Mouse (Mus musculus) midbrain, embryonic 14.5 days (tissue): ENCODE results near the gene Vsx1. TPM values are rescaled to one million over a fixed set of nuclear protein-coding genes. Genes with fewer than 3 reads are reported as not detected.

Experiments
- ATAC-seq: fragments of 200-750 bp; cut with Nextera tagmentation; 2 replicates; pipeline ENCODE4 v1.8.0; 2017; ENCODE audit warnings: moderate number of reproducible peaks, moderate library complexity; ENCODE audit not compliant: low FRiP score, low TSS enrichment
- DNase-seq: peaks from one replicate; pipeline ENCODE4 v3.0.0-alpha.2; 2015
- H3K27ac ChIP-seq: fragments of 300-500 bp; sonication (generic); replicated peaks from 2 replicates; pipeline ENCODE4 v1.5.1; 2014; ENCODE audit warnings: mild to moderate bottlenecking, low read depth, low read length, moderate library complexity
- H3K27me3 ChIP-seq: fragments of 300-500 bp; sonication (generic); 2 replicates; pipeline ENCODE4 v1.6.1; 2014; ENCODE audit warnings: low read length, control low read depth, mixed read lengths; ENCODE audit not compliant: control insufficient read depth, insufficient read depth
- H3K36me3 ChIP-seq: fragments of 300-500 bp; sonication (generic); 2 replicates; pipeline ENCODE4 v1.6.1; 2014; ENCODE audit warnings: low read length, control low read depth; ENCODE audit not compliant: control insufficient read depth, insufficient read depth
- H3K4me1 ChIP-seq: fragments of 300-500 bp; sonication (generic); 2 replicates; pipeline ENCODE4 v1.6.1; 2014; ENCODE audit warnings: mild to moderate bottlenecking, antibody characterized with exemption, low read length, control low read depth; ENCODE audit not compliant: control insufficient read depth, insufficient read depth
- H3K4me2 ChIP-seq: fragments of 300-500 bp; sonication (generic); 2 replicates; pipeline ENCODE4 v1.6.1; 2014; ENCODE audit warnings: mild to moderate bottlenecking, low read length, moderate library complexity
- H3K4me3 ChIP-seq: fragments of 300-500 bp; sonication (generic); replicated peaks from 2 replicates; pipeline ENCODE4 v1.5.1; 2014; ENCODE audit warnings: low read depth, low read length
- H3K9ac ChIP-seq: fragments of 300-500 bp; sonication (generic); replicated peaks from 2 replicates; pipeline ENCODE4 v1.6.1; 2014; ENCODE audit warnings: mild to moderate bottlenecking, low read length, moderate library complexity
- H3K9me3 ChIP-seq: fragments of 300-500 bp; sonication (generic); 2 replicates; pipeline ENCODE4 v1.6.1; 2016; ENCODE audit warnings: low read length, control low read depth, mixed read lengths; ENCODE audit not compliant: control insufficient read depth
- WGBS: fragments of 180-500 bp; shearing (Covaris S2); extraction: QIAGEN DNeasy Blood & Tissue Kit; methylation state at CpG from one replicate; pipeline ENCODE4 v1.1.7; 2014; 5-methylcytosine and 5-hydroxymethylcytosine counted together
- polyA plus RNA-seq: library from polyadenylated mRNA; unstranded; fragments of >200 nt; fragmentation: Nextera tagmentation; extraction: Ambion mirVana; gene quantifications from 2 replicates; pipeline ENCODE4 v1.2.1, GENCODE M21; 2014

Gene Vsx1
- polyA plus RNA-seq, 1 experiment from 2014 or later, result not detected

GRCm38 (mm10) chr2:150645225-150645624 lies 43.9 kb downstream of the Vsx1 start:
- WGBS, result 92% methylated on average over 4 of the region's 4 CpGs
- no peaks in the 10 kb centered on the region for H3K27me3 ChIP-seq
- H3K9ac ChIP-seq, result no peak overlapping the region
- H3K27ac ChIP-seq, result peak overlapping the region; percentile 88
- DNase-seq, result no peak
- H3K4me1 ChIP-seq, result peaks cover 11% of the 10 kb centered on the region; the same call in 1 of the 2 replicates
- no peaks in the 10 kb centered on the region for H3K9me3 ChIP-seq
- no peak overlapping the region for H3K4me3 ChIP-seq
- H3K36me3 ChIP-seq, result 0 out of 2 replicates have a peak, but pooled peaks cover 3% of the 10 kb centered on the region
- no peak for ATAC-seq
- H3K4me2 ChIP-seq, result no peak overlapping the region

DNA sequence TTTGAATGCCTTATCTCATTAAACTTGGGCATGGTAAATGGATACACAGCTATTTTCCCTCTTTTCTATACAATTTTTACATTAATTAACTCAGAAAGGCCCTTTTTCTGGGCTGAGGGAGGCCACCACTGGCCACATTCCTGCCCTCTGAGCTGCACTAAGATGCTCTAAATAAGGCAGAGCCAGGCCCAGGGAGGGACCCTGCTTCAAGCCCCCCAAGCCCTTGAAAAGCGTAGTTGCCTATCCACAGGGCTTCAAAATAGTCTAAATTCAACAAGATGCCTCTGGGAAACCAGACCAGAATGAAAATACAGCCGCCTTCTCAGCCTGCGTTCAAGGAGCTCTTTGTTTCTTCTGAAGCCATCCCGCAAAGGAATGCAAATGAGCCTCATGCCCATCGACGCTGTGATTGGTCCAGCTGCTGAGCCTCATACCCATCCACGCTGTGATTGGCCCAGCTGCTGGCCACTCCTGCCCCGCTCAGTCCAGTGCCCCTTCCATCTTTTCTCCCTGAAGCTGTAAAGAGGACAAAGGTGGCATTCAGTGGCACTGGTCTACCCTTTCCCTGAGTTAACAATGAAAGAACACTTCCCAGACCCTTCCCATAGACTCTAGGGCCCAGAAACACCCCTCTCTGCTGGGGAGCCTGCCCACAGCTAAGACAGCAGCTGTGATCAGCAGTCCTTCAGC lies 45.3 kb downstream of the Vsx1 start:
- peak overlapping the region; percentile 31; the same call in 1 of the 2 replicates for H3K4me2 ChIP-seq
- peak; percentile 86 for DNase-seq
- ATAC-seq, result peak; percentile 97
- H3K27me3 ChIP-seq, result no peaks in the 10 kb centered on the region
- 0 out of 2 replicates have a peak, but pooled peaks cover 3% of the 10 kb centered on the region for H3K36me3 ChIP-seq
- WGBS, result 34% methylated on average over 8 of the region's 8 CpGs
- H3K4me3 ChIP-seq, result no peak overlapping the region
- peak overlapping the region; percentile 88 for H3K27ac ChIP-seq
- H3K4me1 ChIP-seq, result peaks cover 5% of the 10 kb centered on the region; the same call in 1 of the 2 replicates
- H3K9ac ChIP-seq, result no peak overlapping the region
- no peaks in the 10 kb centered on the region for H3K9me3 ChIP-seq

GRCm38 (mm10) chr2:150643166-150643565 lies 46.0 kb downstream of the Vsx1 start:
- Histone ChIP-seq H3K4me3 (no peak overlapping the region), H3K36me3 (0 out of 2 replicates have a peak, but pooled peaks cover 3% of the 10 kb centered on the region), H3K27ac (peak overlapping the region; percentile 88), H3K4me1 (peaks cover 3% of the 10 kb centered on the region; the same call in 1 of the 2 replicates), H3K4me2 (no peak overlapping the region), H3K9me3 (no peaks in the 10 kb centered on the region), H3K9ac (no peak overlapping the region), H3K27me3 (no peaks in the 10 kb centered on the region)
- 79% methylated on average over 1 of the region's 1 CpGs for WGBS
- no peak for DNase-seq
- ATAC-seq, result no peak

DNA sequence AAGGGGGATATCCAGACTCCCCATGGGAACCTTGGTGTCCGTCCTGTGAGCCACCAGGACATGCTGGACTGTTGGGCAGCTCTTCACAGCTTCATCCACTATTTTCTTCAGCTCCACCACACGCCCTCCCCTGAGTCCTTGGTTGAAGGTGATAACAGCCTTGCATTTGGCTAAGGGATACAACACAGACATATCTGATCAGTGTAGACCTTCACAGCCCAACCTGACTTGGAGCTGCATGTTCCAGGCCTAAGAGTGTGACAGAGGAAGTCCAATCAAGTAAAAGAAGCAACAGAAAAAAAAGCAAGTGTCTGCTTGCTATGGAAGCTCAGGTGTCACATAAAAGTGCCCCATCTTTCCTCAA lies 50.8 kb downstream of the Vsx1 start:
- H3K27ac ChIP-seq, result no peak overlapping the region
- H3K4me2 ChIP-seq, result no peak overlapping the region
- H3K4me3 ChIP-seq, result no peak overlapping the region
- ATAC-seq, result no peak; the same call in 1 of the 2 replicates
- DNase-seq, result no peak
- peaks cover 10% of the 10 kb centered on the region for H3K4me1 ChIP-seq
- H3K27me3 ChIP-seq, result no peaks in the 10 kb centered on the region
- no peaks in the 10 kb centered on the region for H3K9me3 ChIP-seq
- H3K9ac ChIP-seq, result no peak overlapping the region
- WGBS, result 21% methylated on average over 2 of the region's 2 CpGs
- H3K36me3 ChIP-seq, result peaks cover 9% of the 10 kb centered on the region

DNA sequence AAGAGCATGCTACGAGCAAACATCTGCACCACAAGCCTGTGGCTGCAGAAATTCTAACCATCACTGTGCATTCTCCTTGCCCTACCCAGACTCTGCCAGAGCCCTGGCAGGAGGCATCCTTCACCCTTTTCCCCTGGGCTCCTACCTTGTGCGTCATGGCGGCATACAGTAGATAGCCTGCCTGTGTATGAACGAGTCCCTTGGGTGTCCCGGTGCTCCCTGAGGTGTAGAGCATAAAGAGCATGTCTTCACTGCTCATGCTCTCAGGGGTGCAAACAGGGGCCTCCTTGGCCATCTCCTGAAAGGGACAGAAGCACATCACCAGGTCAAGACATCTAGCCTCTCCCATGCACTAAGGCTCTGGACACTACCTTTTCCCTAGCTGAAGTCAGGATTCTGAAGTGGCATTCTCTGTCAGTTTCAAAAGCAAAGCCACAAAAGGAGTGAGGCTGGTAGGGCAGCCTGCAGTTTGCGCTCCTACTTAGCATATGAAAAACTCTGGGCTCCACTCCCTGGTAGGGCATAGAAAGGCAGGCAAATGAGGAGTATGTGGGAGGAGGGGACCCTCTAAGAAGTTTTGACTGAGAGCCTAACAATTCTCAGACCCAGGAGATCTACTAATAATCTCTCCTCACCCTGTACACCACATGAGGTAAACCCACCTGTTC lies 51.3 kb downstream of the Vsx1 start:
- H3K9me3 ChIP-seq, result no peaks in the 10 kb centered on the region
- no peak overlapping the region for H3K4me3 ChIP-seq
- H3K9ac ChIP-seq, result 0 out of 2 replicates have a peak overlapping the region, but pooled peaks have one; percentile 9
- H3K27me3 ChIP-seq, result no peaks in the 10 kb centered on the region
- 0 out of 2 replicates have a peak overlapping the region, but pooled peaks have one; percentile 12 for H3K4me2 ChIP-seq
- H3K36me3 ChIP-seq, result peaks cover 9% of the 10 kb centered on the region
- 28% methylated on average over 6 of the region's 6 CpGs for WGBS
- H3K4me1 ChIP-seq, result peaks cover 10% of the 10 kb centered on the region
- peak; percentile 65; the same call in 1 of the 2 replicates for ATAC-seq
- H3K27ac ChIP-seq, result no peak overlapping the region
- DNase-seq, result peak; percentile 42

- DNase-seq, result no peak
- Histone ChIP-seq H3K9me3 (no peaks in the 10 kb centered on the region), H3K4me2 (no peak overlapping the region), H3K4me3 (no peak overlapping the region), H3K9ac (no peak overlapping the region), H3K27me3 (no peaks in the 10 kb centered on the region), H3K27ac (no peak overlapping the region), H3K36me3 (peaks cover 9% of the 10 kb centered on the region), H3K4me1 (peaks cover 10% of the 10 kb centered on the region)
- WGBS, result 81% methylated on average over 3 of the region's 3 CpGs
- no peak for ATAC-seq
Measured at GRCm38 (mm10) chr2:150635877-150636446, 53.2 kb downstream of the Vsx1 start.

Other genes starting within 250 kb of the Vsx1 start
- gene Zfp442, start 237.9 kb downstream of the Vsx1 start, polyA plus RNA-seq, result 8.0 and 9.9 TPM in 2 replicates
- 0.08 TPM in 1 of 2 replicates, not detected in the other for gene Zfp345, start 204.3 kb downstream of the Vsx1 start, polyA plus RNA-seq
- gene Cst7, start 118.9 kb downstream of the Vsx1 start, polyA plus RNA-seq, result 0.30 and 0.58 TPM in 2 replicates
- 33.4 and 42.5 TPM in 2 replicates for gene Apmap, start 80.8 kb downstream of the Vsx1 start, polyA plus RNA-seq
- 15.2 and 19.9 TPM in 2 replicates for gene Acss1, start 20.9 kb downstream of the Vsx1 start, polyA plus RNA-seq
- gene Entpd6, start 59.7 kb upstream of the Vsx1 start, polyA plus RNA-seq, result 46.1 and 50.8 TPM in 2 replicates
- gene Pygb, start 97.4 kb upstream of the Vsx1 start, polyA plus RNA-seq, result 62.2 and 64.5 TPM in 2 replicates
- 102 and 105 TPM in 2 replicates for gene Abhd12, start 215.4 kb upstream of the Vsx1 start, polyA plus RNA-seq
- 19.2 and 21.3 TPM in 2 replicates for gene Gins1, start 216.0 kb upstream of the Vsx1 start, polyA plus RNA-seq